12 mouse cellular contexts compared by ENCODE assay signal in genomic region chr5:116553868-116554267, GRCm38 (mm10). TPM values are rescaled to one million over a fixed set of nuclear protein-coding genes. Genes with fewer than 3 reads are reported as not detected.
DNase-seq lines count a peak whose midpoint lies in the region; ATAC-seq and TF ChIP-seq lines count a peak whose summit lies in the region.
"Had no signal": no experiment of that assay in that cellular context is flagged by ENCODE, and none has a peak within 500 bp of the region (broad histone marks: within the 10 kb centered on the region; RNA-seq: fewer than 3 reads in every experiment).

No protein-coding gene starts in this region.

- peak overlapping the region; percentile 21; the same call in 1 of the 2 replicates for H3K27ac ChIP-seq in forebrain, embryonic 14.5 days (ENCODE audit: low read depth, low read length)
- peak overlapping the region; percentile 14 for H3K27ac ChIP-seq in midbrain, embryonic 14.5 days (replicated peaks; ENCODE audit: low read depth, low read length)
- H3K27ac ChIP-seq in liver, postnatal 0 days (ENCODE audit: low read depth), result no peak overlapping the region

- no peak for TF ChIP-seq EP300 in liver, postnatal 0 days (IDR thresholded peaks at IDR 0.05; ENCODE audit: low read depth)

- no peak overlapping the region for H3K9ac ChIP-seq in forebrain, embryonic 14.5 days (ENCODE audit: low read length)
- no peak overlapping the region for H3K9ac ChIP-seq in midbrain, embryonic 14.5 days (replicated peaks; ENCODE audit: low read length)
- no peak overlapping the region for H3K9ac ChIP-seq in liver, postnatal 0 days (replicated peaks)
- H3K9ac ChIP-seq: heart, embryonic 12.5 days had no signal

- H3K4me2 ChIP-seq in forebrain, embryonic 14.5 days (ENCODE audit: low read length), result no peak overlapping the region
- H3K4me2 ChIP-seq in midbrain, embryonic 14.5 days (ENCODE audit: low read length), result no peak overlapping the region
- H3K4me2 ChIP-seq in liver, postnatal 0 days (ENCODE audit: low read depth, low read length), result no peak overlapping the region
- H3K4me2 ChIP-seq: heart, embryonic 12.5 days had no signal

- H3K4me3 ChIP-seq in forebrain, embryonic 14.5 days (ENCODE audit: low read depth, low read length), result no peak overlapping the region
- no peak overlapping the region for H3K4me3 ChIP-seq in midbrain, embryonic 14.5 days (replicated peaks; ENCODE audit: low read depth, low read length)
- no peak overlapping the region for H3K4me3 ChIP-seq in liver, postnatal 0 days (ENCODE audit: low read depth, low read length)
- H3K4me3 ChIP-seq: heart, embryonic 12.5 days had no signal

- H3K9me3 ChIP-seq in forebrain, embryonic 14.5 days (replicated peaks; ENCODE audit: control insufficient read depth, low read length), result 0 out of 2 replicates have a peak, but pooled peaks cover 3% of the 10 kb centered on the region
- H3K9me3 ChIP-seq in midbrain, embryonic 14.5 days (ENCODE audit: control insufficient read depth, low read length), result 0 out of 2 replicates have a peak, but pooled peaks cover 8% of the 10 kb centered on the region
- H3K9me3 ChIP-seq in liver, postnatal 0 days (ENCODE audit: low read length), result peaks cover 3% of the 10 kb centered on the region; the same call in 1 of the 2 replicates

- 10% methylated on average over 5 of the region's 5 CpGs for WGBS in forebrain, embryonic 14.5 days
- WGBS in midbrain, embryonic 14.5 days, result 3% methylated on average over 5 of the region's 5 CpGs
- 9% methylated on average over 5 of the region's 5 CpGs for WGBS in liver, postnatal 0 days (ENCODE audit: insufficient replicate concordance)

- no peak for ATAC-seq in forebrain, embryonic 14.5 days
- ATAC-seq in midbrain, embryonic 14.5 days (ENCODE audit: low FRiP score, low TSS enrichment), result no peak
- ATAC-seq in erythroblast, adult 5-6 weeks (replicated peaks; ENCODE audit: low FRiP score, poor library complexity, severe bottlenecking), result no peak
- no peak for ATAC-seq in liver, postnatal 0 days

- DNase-seq in lung, postnatal 10 days, result peak; percentile 6
- no peak for DNase-seq in lung, postnatal 4 days
- peak; percentile 70 for DNase-seq in embryo, embryonic 10 days (ENCODE audit: low spot score)
- no peak for DNase-seq in forebrain, embryonic 14.5 days (ENCODE audit: low spot score)
- peak; percentile 59 for DNase-seq in midbrain, embryonic 14.5 days
- no peak for DNase-seq in liver, postnatal 0 days
- DNase-seq: kidney, postnatal 25 days; liver; thymus, adult 2 months had no signal

- no peaks in the 10 kb centered on the region for H3K27me3 ChIP-seq in forebrain, embryonic 14.5 days (replicated peaks; ENCODE audit: control insufficient read depth, insufficient read depth, low read length)
- H3K27me3 ChIP-seq in midbrain, embryonic 14.5 days (ENCODE audit: control insufficient read depth, insufficient read depth, low read length), result no peaks in the 10 kb centered on the region
- H3K27me3 ChIP-seq in liver, postnatal 0 days (ENCODE audit: insufficient read depth, low read length), result no peaks in the 10 kb centered on the region
- H3K27me3 ChIP-seq: heart, embryonic 12.5 days had no signal

- H3K36me3 ChIP-seq in forebrain, embryonic 14.5 days (ENCODE audit: control insufficient read depth, insufficient read depth, low read length), result peaks cover 13% of the 10 kb centered on the region
- no peaks in the 10 kb centered on the region for H3K36me3 ChIP-seq in midbrain, embryonic 14.5 days (ENCODE audit: control insufficient read depth, insufficient read depth, low read length)
- no peaks in the 10 kb centered on the region for H3K36me3 ChIP-seq in liver, postnatal 0 days (replicated peaks; ENCODE audit: insufficient read depth, low read length)
- H3K36me3 ChIP-seq: G1E; heart, embryonic 12.5 days had no signal

- TF ChIP-seq CTCF in liver, postnatal 0 days (IDR thresholded peaks at IDR 0.05; ENCODE audit: low read depth), result no peak

- H3K4me1 ChIP-seq in forebrain, embryonic 14.5 days (ENCODE audit: control insufficient read depth, insufficient read depth, low read length), result peaks cover 13% of the 10 kb centered on the region
- peaks cover 25% of the 10 kb centered on the region for H3K4me1 ChIP-seq in midbrain, embryonic 14.5 days (ENCODE audit: control insufficient read depth, insufficient read depth, low read length)
- no peaks in the 10 kb centered on the region for H3K4me1 ChIP-seq in liver, postnatal 0 days (ENCODE audit: insufficient read depth)
- H3K4me1 ChIP-seq: heart, embryonic 12.5 days had no signal

RNA-seq across cellular contexts. Expression of gene Srrm4, which starts 37.7 kb away (rescaled TPM):
- polyA plus RNA-seq in forebrain, embryonic 14.5 days (2014; fragmentation: Nextera tagmentation; extraction: Ambion mirVana), result 20.0 and 28.8 TPM in 2 replicates
- polyA plus RNA-seq in midbrain, embryonic 14.5 days (2014; fragmentation: Nextera tagmentation; extraction: Ambion mirVana), result 21.5 and 22.6 TPM in 2 replicates
- not detected in 2 replicates for total RNA-seq in erythroblast, adult 5-6 weeks (2015; ENCODE audit: low replicate concordance)
- total RNA-seq in erythroblast, adult 5-6 weeks (2017; ENCODE audit: low replicate concordance), result not detected in 2 replicates
- 0.65 and 1.0 TPM in 2 replicates for polyA plus RNA-seq in liver, postnatal 0 days (2015; fragmentation: Nextera tagmentation; extraction: Ambion mirVana)
- polyA plus RNA-seq: G1E had no signal

Comparison
In these comparisons a context has a peak if more than half of its experiments do, and no peak if none do; other contexts are left out.
1. DNase-seq: peak in lung, postnatal 10 days (single experiment), embryo, embryonic 10 days (single experiment) and midbrain, embryonic 14.5 days (single experiment); none in lung, postnatal 4 days (0 of 2), forebrain, embryonic 14.5 days (single experiment) and liver, postnatal 0 days (single experiment).
2. RNA of gene Srrm4, which starts 37.7 kb away (polyA plus RNA-seq): 21.5 to 22.6 TPM in midbrain, embryonic 14.5 days and 20.0 to 28.8 TPM in forebrain, embryonic 14.5 days; 0.65 to 1.0 TPM in liver, postnatal 0 days; every median in the first group is over 10 times any median in the second.